Mouse (Mus musculus) CD4-positive, CD25-positive, alpha-beta regulatory T cell, adult 4 months (primary cell): ENCODE results near the gene Pde6d. TPM values are rescaled to one million over a fixed set of nuclear protein-coding genes. Genes with fewer than 3 reads are reported as not detected.
"Not testable (repeated sequence)": the region's sequence is repeated elsewhere in the genome, so short reads cannot be mapped to it uniquely, and the experiment has no call there.

ENCODE experiments used
- ATAC-seq: one replicate; pipeline ENCODE4 v1.8.0; 2017
- polyA plus RNA-seq, 2 experiments: library from polyadenylated mRNA; unstranded; fragments of 100-300 nt; shearing (Covaris generic); gene quantifications; one replicate each; pipeline ENCODE4 v1.2.1; 2017

Gene Pde6d
- polyA plus RNA-seq, 2 experiments from 2014 or later, result 12.6 to 16.4 TPM

DNA sequence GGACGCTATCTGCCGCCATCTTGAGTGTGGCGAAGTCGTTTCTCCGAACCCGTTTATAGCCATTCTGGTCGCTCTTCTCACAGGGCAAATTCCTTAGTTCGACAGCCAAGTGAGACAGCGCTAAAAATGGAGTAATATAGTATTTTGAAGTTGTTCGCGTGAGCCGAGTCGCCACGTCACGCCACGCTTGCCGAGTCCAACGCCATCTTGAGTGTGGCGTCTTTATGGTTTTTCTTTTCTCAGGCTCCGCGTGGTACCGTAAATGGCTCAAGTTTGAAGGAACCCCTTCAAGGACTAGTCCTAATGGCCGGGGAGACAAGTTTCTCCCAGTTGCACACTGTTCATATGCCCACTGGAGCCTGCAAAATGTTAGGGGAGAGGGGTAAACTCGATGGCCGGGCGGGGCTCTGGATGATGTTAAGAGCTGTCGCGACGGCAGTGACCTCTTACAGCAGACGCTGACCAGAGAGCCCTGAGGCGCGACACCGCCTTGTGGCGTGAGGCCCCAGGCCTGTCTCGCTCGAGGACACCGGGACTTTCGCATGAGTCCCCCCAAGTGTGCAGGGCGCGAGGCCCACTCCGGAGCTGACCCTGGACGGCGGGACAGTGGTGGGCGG is 56.8 kb downstream of the Pde6d start:
- peak; percentile 11 for ATAC-seq

DNA sequence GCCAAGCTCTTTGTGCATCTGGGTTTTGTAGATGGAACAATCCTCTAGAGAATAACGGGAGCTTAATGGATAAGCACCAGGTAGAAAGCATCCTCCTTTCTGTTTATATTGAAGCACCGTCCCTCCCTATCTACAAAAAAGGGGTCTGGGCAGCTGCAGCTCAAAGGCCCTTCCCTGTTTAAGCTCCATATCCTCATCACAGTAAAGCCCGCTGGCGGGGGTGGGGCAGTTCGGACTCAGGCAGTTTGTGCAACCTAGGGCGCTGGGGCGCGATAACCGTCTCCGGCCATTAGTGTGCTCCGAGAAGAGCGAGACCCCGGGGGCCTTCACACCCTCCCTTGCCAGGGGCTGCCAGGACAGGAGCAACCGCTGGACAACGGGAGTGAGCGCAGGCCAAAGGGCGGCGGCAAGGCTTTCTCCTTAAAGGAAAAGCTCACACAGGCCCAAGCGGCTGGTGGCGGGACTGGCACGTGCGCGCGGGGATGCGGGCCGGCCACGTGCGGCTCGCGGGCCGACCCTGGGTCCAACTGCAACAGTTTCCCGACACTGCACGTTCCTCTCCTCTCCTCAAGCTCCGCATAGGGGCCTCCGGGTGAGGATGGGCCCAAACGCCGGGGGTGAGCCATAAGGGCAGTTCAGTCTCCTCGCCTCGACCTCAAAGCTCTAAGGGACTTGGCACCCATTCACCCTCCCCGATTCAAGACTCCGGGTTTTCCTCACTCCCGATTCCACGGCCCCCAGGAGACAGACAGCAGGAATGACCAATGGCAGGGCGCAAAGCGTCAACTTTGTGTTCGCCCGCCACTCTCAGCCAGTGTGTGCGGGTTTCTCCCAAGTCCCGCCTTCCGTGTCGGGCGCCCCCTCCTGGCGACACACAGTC is 57.6 kb downstream of the Pde6d start:
- ATAC-seq, result peak; percentile 50

DNA sequence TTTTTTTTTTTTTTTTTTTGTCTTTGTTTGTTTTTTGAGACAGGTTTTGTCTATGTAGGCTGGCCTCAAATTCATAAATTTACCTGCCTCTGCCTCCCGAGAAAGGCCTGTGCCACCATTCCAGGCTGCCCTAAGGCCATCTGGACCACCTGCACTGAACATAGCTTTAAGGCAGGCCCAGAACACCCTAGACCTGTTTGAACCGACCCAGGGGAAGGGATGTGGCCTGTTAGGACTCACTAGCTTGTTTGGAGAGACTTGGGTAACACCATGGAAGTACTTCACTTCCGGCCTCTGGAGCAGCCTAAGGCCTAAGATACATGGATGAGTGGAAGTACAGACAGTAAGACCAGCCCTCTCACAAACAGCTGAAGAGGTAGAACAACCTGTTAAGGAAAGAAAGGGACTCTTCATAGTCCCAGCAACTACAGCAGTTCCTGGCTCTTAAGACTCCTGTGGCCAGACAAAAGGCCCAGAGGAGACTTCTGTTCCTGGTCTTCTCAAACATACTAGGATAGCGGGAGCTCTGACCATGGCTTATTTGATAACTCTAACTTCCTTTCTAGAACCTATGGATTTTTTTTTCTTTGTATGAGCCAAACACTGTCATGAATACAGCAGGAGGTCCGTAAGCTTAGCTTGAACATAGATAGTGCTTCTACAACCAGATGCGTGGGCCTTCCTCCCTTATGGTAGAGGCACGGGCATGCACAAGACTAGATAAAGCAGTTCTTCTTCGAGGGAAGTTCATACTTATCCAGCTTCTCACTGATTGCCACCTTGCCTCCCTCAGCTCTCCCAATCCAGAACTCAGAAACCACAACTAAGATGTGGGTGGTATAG is 58.4 kb downstream of the Pde6d start:
- no peak for ATAC-seq

DNA sequence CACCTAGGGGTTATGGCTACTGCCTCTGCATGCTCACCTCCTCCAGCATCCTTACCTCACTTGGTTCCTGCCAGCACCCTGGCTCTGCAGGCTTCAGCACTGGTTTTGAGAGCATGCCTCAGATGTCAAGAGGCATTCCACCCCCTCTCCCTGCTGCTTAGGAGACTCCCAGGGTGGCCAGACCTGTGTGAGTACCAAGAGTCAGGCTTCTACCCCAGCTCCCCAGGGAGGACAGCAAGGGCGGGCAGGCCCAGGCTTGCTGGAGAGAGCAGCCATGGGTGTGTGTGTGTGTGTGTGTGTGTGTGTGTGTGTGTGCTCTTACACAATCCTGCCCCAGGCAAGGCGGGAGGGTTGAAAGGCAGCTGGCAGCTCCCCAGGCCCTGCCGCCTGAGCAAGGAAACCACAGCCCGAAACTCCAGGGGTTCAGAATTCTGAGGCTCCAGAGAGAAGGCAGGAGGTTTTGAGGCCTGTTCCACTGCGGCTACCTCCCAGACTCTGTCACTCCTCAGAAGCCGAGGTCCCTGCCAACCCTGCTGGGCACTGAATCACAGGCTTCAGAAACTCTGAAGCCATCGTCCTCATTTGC is 60.0 kb downstream of the Pde6d start:
- ATAC-seq, result no peak

DNA sequence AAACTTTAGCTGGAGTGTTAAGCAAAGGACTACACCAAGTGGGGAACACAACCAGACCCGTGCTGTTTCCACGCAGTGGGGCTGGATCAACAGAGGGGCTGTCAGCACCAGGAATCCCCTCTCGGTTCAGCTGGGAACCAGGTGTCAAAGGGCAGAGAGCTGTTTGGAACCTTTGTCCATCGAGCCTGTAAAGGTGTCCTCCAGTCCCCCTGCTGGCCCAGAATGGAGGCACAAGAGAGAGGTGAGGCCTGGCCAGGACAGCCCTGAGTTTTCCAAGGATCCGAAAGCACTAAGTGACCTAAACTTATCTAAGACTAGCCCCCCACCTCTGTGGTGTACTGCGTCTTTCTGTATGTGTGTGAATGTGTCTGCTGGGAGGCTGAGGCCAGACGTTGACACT is 62.1 kb downstream of the Pde6d start:
- no peak for ATAC-seq

DNA sequence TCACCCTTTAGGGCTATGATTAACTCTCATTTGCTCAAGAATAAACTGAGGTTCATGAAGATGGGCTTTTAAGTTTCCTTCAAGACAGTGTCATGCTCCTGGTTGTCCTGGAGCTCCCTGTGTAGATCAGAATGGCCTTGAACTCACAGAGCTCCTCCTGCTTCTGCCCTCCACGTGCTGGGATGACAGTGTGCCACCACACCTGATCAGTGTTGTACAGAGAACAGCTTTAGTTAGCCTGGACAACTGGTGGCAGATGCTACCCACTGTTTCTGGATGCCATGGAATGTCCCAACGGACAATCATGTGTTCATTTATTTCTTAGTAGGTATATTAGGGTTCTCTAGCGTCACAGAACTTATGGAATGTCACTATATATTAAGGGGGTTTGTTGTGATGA is 65.4 kb downstream of the Pde6d start:
- ATAC-seq, result no peak

DNA sequence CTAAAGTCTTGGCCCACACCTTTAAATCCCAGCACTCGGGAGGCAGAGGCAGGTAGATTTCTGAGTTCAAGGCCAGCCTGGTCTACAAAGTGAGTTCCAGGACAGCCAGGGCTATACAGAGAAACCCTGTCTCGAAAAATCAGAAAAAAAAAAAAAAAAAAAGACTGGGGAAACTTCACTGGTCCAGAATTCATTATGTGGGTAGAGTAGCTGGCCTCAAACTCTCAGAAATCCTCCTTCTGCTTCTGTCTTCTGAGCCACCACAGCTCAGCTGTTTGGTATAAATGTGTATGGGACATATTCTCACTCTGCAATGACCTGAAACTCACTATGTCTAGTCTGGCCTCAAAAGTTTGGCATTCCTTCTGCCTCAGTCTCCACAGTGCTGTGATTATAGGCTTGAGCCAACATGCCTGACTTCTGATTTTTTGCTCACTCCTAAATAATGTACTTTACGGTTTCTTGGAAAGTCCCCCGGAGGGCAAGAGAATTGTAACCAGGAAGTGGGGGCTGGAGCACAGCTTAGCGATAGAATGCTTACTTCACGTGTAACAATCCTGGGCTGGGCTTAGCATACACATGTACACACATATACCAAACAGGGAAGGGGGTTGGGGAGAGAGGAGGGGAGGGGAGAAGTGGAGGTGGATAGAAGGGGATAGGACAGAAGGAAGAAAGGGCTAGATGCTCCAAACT is 66.6 kb downstream of the Pde6d start:
- ATAC-seq, result peak; percentile 95

DNA sequence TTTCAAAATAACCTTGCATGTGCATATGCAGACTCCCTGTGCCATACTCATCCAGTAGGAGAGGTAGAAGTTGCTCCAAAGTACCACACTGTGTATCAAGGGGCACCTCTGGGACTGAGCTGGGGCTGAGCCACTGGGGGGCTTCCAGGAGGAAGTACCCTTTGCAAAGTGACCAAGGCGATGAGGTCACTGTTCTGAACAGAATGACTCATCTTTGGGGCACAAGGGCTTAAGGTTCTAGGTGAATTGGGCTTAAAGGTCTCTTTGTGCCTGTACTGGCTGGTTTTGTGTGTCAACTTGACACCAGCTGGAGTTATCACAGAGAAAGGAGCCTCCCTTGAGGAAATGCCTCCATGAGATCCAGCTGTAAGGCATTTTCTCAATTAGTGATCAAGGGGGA is 69.4 kb downstream of the Pde6d start:
- not testable (repeated sequence) for ATAC-seq

DNA sequence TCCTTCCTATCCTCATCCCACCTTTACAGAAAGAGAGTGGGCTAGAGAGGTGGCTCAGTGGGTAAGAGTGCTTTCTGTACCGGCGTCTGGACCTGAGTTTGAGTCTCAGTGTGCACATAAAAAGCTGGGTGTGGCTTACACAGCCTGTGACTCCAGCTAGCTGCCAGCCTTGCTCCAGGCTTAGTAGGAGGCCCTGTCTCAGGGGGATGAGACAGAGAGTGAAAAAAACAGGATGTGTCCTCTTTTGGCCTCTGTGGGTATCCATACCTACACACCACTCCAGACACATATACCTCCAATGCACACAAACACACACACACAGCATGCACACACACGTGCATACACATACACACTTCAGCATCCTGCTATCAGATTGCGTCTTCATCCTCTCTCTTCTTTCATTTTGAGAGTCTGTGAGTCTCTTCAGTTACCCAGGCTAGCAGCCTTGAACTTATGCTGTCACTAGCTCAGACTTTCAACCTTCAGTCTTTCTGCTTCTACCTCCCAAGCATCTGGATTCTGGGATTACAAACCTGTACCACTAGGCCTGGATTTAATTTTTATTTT is 70.2 kb downstream of the Pde6d start:
- ATAC-seq, result no peak

DNA sequence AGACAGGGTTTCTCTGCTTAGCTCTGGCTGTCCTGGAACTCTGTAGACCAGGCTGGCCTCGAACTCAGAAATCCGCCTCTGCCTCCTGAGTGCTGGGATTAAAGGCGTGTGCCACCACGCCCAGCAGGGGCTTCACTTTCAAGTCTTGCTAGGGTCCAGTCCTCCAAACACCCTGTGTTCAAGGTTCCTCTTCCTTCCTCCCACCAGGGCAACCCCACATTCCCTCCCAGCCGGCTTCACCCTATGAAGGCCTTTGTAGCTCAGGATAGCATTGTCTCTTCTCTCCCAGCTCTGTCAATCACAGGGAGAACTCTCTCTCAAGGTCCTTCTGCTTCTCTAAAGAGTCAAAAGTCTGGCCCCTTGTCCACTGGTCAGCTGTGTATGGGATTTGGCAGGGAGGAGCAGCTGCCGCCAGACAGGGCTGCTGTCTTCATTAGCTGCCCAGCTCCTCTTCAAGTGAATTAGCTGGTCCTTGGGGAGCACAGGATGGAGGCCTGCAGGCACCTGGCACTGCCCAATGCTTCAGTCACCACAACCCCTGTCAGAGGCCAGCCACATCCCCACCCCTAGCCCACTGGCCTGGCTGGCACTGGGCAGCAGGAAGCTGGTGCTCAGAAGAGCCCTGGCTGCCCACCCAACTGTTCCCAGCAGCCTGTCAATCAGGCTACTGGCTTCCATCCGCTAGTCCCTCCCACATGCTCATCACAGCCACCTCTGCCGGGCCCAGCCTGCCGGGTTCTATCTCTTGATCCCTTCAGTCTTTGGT is 71.6 kb downstream of the Pde6d start:
- no peak for ATAC-seq

DNA sequence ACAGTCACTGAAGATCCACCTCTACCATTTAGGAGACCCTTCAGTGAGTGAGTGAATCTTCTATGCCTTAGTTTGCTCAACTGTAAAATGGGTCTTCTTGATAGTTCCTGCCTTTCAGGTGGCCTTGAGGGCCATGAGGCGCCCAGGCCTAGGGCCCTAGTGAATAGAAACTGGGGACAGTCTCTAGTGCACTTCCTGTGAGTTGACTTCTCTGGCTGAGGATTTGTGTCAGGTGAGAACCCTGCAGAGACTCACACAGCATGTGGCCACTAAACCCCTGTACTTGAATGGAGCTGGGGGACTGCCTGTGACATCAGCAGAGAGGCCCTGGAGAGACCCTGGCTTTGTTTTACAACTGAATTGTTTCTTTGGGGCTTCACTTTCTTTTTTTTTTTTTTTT is 72.2 kb downstream of the Pde6d start:
- peak; percentile 46 for ATAC-seq

DNA sequence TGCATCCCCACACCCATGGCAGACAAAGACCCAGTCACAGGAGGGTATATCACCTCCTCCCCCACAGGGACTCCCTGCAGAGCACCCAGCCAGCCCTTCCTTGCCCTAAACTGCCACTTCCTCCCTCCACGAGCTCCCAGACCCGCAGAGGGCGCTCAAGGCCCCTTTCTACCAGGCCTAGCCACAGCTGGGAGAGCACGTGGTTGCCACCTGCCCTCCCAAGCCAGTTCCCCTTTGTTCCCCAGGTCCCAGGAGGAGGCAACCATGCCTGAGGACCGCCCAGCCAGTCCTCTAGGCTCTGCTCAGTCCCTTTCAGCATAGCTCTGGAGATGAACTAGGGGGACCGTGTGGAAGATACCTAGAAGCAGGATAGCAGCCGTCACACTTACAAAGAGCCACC is 73.0 kb downstream of the Pde6d start:
- ATAC-seq, result peak; percentile 82

DNA sequence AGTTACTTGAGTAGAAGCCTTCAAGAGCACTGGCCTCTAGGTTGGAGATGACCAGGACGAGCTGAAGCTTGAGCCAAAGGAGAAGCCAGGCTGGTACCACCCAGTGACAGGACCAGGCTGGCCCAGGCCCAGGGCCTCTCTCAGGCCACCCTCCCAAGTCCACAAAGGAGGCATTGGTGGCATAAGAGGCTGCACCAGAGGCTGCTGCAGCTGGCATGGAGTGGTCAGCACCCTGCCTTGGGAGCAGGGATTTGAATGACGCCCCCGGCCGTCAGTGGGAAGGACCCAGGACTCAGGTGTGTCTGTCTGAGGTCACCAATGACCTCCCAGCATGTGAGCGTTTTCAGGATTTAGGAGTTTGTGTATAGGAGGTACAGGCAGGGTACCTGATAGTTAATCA is 74.6 kb downstream of the Pde6d start:
- no peak for ATAC-seq

DNA sequence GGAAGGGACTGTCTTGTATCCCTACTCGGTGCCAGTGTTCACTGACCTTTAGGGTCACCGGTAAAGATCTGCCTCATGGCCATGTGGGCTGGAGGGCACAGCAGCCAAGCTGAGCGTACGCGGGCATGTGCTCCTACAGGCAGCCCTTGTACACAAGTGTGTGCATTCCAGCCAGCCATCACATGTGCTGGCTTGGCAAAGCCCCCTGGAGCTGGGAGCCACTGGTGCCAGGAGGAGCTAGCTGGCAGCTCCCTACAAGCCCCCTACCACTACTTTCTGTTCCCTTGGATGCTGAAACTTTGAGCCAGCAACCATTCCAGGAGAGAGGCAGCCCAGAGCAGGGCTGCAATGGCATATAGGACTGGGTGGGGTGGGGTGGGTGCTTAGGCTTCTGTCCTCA is 76.0 kb downstream of the Pde6d start:
- no peak for ATAC-seq

DNA sequence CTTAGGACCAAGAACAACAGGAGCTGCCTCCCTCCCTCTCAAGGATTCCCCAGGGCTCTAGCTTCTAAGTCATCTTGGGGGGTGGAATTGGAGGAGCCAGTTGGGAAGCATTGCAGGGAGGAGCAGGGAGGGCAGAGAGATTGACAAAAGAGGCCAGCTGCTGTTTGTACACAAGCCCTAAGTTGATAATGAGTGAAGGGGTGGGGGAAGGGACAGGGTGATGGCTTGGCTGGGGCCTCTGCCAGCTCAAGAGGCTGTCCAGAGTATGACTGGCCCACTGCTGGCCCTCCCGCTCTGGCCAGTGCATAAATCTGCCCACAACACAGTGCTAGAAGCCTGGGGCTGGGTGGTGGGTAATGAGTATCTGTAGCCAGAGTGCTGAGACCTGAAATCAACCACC is 77.0 kb downstream of the Pde6d start:
- ATAC-seq, result no peak

DNA sequence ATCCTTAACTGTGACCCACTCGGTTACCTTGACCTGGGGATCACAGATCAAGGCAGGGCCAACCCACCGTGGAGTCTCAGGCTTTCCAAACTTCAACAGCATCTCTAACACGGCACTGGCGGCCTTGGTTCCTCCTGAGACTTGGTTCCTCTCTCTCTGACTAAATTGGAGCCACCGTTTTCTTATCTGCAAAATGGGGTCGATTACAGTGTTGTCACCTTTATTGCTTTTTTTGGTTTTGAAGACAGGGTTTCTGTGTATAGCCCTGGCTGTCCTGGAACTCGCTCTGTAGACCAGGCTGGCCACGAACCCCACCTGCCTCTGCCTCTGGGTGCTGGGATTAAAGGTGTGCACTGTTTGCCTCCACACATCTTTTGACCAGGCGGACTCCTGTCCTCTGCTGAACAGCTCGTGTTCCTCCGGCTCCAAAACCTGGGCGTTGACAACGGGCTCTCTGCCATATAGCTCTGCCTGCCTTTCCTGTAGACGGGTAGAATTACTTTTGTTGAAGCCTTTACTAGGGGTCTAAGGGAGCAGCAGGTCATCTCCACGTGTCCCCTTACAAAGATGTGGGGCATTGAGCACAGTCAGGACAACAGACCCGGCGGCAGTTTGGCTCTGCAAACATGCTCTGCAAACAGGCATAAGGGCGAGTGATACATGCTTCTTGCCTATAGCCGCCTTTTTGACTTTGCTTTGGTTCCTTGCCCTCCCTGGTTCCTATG is 77.6 kb downstream of the Pde6d start:
- ATAC-seq, result no peak

DNA sequence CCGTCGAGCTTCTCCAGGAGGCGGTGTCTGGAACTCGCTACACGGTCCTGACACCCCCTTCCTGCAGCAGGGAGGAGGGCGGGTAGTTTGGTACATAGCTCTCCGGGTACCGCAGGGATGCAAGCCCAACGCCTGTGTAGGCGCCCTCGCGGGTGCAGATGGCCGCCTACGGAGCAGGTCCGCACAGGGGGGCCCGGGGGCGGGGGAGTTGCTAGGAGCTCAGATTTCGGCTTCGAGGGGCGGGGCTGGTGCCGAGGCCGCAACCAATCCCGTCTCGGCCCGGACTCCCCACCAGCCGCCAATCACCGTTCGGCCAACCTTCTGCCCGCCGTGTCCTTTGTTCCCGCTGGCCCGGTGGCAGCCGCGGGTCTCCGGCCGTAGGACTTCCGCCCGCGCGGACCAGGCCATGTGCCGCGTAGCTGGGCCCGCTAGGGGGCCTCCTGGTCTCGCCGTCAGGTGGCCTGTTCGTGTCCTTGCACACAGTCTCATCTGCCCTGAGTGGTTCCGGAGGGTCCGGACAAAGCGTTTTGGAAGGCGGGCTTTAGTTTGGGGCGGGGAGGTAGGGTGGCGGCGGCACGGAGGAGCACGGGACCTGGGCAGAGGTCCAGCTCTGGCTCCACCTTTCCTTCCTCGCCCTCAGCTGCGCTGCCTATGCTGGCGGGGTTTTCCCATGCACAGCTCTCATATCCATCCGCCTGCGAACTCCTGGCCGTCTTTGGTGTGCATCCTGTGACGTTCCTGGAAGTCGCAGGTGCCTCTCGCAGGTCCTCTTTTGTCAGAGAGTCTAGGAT is 78.3 kb downstream of the Pde6d start:
- ATAC-seq, result peak; percentile 72

DNA sequence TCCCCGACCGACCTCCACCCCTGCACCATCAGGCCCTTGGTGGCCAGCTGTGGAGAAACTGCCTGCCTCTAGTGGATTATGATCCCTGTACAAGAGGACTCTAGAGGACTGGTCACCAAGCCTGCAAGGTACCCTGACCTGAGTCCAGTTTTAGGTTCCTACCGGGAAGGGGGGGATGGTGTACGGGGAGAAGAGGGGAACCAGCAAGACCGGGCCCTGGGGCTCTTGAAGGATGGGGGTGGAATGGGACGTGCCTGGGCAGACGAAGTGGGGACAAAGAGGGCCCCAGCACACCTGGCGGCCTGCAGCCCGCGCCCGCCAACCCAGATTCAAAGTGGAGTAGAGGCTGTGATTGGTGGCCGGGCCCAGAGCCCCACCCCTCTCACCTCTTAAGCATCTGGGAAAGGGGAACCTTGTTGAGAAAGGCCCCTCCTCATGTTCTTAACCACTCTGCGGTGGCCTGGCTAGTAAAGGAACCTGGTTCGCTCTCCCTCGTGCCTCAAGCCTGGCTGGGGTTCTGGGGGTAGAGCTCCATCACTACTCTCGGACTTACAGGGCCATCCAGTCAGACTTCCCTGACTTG is 79.2 kb downstream of the Pde6d start:
- ATAC-seq, result no peak
